Mouse (Mus musculus) right cerebral cortex, postnatal 25 days (tissue): ENCODE results near the gene Pla2g5.
"Not testable (repeated sequence)": the region's sequence is repeated elsewhere in the genome, so short reads cannot be mapped to it uniquely, and the experiment has no call there.

Experiments used
- DNase-seq: peaks from one replicate; pipeline ENCODE4 v3.0.0; 2022

Pla2g5 gene

DNA sequence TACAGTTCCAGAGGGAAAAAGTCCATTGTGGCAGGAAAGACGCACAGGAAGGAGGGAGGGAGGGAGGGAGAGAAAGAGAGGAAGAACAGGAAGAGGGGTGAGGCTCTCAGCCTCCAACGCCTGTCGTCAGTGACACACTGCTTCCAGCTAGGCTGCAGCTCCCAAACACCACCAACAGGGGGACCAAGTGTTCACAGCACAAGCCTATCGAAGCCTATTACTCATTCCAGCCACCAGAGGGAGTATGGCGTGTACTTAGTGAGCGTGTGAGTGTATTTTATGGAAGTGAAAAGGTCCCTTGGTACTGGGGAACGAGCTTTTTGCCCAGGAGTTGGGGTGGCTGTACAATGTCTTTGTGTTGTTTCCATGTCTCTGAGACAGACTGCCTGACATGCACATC lies 6.8 kb downstream of the Pla2g5 start:
- no peak for DNase-seq

- DNase-seq: no peak
Observed at GRCm38 (mm10) chr4:138855092-138855632, 8.1 kb downstream of the Pla2g5 start.

- DNase-seq: no peak
Observed at GRCm38 (mm10) chr4:138852961-138853360, 10.3 kb downstream of the Pla2g5 start.

- peak; percentile 82 for DNase-seq
Observed at GRCm38 (mm10) chr4:138851463-138851862, 11.8 kb downstream of the Pla2g5 start.

DNA sequence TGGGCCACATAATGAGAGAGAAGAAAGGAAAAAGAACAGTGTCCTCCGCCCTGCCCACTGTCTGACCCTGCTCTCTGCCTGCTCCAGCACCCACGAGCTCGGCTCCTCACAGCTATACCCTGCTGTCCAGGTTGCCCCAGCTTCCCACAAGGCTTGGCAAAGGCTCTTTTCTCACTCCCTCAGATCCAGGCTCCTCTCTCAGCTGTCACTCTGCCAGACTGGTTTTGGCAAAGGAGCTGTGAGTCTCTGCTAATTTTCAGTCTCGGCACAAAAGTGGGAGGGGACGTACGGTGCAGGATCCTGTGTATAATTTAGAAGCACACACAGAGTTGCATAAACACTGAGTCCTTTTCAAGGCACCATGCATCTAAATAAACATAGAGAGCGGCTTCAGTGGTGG lies 21.9 kb downstream of the Pla2g5 start:
- DNase-seq: peak; percentile 86

DNA sequence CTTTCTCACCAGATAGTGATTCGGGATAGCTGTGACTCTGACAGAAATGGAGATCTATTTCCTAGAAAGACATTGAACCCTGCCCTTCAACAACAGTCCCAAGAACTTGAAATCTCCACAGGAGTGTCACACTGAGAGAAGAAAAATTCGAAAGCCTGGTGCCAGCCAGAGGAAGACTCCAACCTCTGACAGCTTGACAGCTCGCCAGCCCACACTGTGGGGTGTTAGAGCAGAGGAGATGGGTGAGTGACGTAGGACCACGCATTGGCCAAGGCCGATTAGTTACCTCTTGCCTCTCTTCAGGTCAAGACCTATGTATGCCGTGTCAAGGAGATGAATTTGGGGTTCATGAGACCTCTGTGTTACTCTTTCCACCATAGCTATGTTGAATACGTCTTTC lies 22.6 kb downstream of the Pla2g5 start:
- no peak for DNase-seq

GRCm38 (mm10) chr4:138839806-138840205 lies 23.5 kb downstream of the Pla2g5 start:
- DNase-seq: no peak

DNA sequence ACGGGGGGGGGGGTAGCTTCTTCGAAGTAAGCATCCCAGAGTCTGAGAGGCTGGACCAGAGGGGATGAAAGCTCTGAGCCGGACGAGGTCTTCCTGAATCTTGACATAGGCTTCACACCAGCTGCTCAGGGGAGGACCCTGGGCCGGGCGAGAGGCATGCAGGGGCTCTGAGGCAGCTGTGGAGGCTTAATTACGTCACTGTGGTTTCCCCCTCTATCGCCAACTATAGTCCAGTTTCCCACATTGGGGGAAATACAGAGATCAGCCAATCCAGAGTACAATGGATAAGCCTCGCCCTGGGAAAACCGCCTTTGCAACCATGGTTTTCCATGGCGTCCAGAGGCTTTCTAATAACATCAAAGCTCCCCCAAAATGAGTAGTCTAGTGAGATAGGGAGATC lies 36.1 kb downstream of the Pla2g5 start:
- no peak for DNase-seq

DNA sequence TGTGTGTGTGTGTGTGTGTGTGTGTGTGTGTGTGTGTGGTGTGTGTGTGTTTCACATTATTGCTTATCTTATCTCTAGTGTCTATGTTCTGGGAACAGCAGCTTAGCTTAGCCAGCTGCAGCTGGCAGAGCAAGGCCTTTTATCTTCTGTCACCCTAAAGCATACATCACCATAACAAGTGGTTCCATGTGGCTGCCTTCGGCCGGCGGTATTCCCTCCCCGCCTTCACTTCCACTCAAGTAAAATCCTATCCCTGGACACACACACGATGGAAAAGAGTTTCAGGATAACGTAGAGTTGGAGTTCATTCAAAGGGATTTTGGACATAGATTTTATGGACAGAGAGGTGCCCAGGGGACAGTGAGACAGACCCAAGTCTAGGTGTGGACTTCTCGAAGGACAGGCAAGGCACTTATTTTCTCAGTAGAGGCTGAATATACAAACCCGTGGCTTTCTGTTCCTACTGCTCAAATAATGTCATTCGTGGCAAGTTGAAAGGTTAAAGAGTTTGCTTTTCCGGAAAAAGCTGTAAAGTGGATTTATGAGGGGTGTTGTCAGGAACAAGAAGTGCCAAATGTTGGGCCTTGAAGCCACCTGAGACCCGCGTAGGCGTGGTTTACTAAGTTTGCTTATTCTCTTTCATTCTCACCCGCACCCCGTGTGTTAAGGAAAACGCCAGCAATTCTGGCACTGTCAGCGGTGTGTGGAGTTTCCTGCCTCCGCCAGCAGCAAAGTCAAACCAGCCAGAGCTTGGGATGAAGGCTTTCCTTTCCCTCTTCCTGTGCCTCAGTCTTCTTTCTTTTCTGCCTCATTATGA lies 37.3 kb downstream of the Pla2g5 start:
- DNase-seq: no peak

- no peak for DNase-seq
Observed at GRCm38 (mm10) chr4:138824660-138825059, 38.6 kb downstream of the Pla2g5 start.

DNA sequence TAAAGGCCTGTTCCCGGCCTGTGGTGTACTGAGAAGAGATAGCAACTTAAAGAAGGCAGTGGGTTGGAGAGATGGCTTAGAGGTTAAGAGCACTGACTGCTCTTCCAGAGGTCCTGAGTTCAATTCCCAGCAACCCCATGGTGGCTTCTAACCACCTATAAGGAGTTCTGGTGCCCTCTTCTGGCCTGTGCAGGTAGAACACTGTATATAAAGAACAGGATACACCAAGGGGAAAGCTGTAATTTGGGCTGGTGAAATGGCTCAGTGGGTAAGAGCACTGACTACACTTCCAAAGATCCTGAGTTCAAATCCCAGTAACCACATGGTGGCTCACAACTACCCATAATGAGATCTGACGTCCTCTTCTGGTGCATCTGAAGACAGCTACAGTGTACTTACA lies 39.1 kb downstream of the Pla2g5 start:
- DNase-seq: not testable (repeated sequence)

GRCm38 (mm10) chr4:138821036-138821435 lies 42.2 kb downstream of the Pla2g5 start:
- no peak for DNase-seq

DNA sequence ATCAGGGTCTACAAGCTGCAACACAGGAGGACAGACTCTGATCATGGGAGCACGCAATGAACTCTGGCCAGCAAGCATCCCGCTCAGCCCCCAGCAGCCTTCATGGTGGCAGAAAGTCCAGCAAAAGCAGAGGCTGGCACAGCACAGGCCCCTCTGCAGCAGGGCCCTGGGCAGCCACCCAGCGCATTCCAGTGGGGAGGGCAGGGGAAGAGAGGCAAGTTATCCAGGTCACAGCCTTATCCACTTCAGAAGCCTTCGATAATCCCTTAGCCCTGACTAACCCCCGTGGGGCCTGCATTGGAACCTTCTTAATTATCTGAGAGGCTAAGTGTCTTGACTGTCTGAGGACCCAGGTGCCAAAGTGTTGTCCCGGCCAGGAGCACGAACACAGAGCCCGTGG lies 44.2 kb downstream of the Pla2g5 start:
- DNase-seq: no peak

DNA sequence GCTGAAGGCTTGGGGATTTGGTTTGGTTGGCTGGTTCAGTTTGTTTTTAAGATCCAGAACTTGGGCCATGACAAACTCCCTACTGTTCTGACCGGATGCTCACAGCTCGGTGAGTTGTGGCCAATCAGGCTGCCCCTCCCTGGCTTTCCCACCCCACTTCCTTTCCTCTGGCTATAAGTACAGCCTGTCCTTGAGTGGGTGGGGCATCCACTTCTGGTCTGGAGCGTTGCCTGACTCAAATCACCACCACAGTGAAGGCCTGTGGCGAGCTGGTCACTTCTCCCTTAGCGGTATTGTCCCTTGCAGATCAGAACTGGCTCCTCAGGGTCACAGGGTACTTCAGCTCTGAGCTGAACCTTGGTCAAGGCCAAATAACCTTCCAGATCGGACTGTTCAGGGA lies 45.5 kb downstream of the Pla2g5 start:
- DNase-seq: no peak

DNA sequence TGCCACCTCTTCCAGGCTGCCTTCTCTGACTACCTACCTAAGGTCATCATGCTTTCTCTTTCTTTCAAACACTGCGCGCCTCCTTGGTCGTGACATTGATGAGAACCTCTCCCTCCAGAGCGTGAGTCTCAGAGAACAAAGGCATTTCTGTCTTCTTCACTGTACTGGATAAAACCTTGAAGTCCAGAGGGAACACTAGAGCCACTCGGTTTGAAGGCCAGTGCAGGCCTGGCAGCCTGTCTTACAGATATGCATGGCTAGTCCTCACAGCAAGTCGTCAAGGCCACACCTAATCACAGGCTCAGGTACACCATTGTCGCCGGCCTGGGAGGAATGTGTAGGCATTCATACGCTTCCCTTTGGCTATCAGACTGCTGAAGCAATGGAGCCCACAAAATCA lies 47.1 kb downstream of the Pla2g5 start:
- no peak for DNase-seq

DNA sequence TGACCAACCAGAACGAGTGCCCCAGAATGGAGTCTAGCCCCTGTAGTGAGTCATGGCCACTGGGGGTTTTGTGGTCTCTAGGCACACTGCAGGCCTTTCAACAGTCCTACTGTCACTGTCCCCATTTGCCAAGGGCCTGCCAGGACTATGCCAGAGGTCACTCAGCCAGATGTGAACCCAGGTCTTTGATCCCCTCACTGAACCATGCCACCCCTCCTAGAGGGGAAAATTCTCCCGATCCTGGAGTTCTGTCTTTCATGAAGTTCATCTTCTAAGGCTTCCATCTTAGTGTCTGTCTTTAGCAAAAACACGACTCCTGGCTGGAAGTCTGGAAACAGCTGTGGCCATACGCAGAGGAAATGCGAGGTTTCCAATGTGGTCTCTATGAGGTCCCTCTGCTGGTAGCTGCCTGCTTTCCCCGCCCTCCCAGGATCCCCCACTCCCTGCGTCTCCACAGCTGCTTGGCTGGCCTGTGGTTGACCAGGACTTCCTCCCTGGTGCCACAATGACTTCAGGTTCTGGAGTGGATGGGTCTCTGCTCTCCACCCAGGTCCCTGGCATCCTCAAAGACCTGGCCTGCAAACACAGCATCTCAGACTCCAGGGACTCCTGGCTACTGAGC lies 56.3 kb downstream of the Pla2g5 start:
- no peak for DNase-seq

DNA sequence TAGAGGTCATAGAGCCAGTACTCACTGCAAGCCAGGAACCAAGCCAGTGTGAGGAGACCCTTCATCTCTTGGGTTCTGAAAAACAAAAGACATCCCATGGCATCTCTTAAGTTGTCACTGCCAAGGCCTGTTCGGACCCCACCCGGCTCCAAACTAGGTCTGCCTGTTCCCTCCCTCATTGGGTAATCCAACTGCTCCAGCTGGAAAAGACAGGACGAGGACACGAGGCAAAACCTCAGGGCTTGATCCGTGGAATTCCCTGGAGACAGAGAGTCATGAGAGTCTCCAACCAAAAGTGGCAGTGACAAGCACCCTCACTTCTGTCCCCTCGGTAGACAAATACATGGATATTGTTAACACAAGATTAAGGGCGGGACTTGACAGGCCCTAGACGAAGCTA lies 57.1 kb downstream of the Pla2g5 start:
- no peak for DNase-seq

DNA sequence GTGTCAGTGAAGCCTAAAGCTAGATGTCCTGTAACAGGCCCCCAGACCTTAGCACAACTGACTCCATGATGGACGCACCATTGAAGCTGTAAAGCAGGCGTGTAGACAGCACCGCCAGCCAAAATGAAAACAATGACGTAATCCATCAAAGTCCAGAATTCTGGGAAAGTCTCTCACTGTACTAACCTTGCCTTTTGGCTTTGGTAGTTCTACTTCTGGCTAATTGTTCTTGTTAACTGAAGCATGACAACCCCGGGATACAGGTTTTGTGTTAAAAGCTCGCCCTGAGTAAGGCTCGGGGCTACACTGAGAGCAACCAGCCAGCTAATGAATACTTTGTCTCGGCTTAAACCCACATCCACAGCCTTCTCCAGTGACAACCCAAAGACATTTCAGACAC lies 58.0 kb downstream of the Pla2g5 start:
- no peak for DNase-seq

DNA sequence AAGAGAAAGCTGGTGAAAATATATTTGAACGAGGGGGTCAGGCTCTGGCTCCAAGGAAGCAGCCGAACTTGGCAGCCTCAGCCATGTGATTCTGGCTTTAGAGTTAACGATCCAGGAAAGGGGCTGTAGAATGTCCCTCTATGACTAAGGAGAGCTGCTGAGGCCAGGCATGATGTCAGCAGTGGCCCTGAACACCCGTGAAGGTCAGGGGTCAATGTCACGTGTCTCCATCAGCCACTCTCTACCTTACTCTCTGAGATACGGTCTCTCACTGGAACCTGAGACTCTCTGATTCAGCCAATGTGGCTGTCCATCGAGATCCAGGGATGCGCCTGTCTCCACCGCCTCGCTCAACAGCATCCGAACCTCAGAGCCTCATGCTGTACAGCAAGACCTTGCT lies 60.4 kb downstream of the Pla2g5 start:
- DNase-seq: no peak

DNA sequence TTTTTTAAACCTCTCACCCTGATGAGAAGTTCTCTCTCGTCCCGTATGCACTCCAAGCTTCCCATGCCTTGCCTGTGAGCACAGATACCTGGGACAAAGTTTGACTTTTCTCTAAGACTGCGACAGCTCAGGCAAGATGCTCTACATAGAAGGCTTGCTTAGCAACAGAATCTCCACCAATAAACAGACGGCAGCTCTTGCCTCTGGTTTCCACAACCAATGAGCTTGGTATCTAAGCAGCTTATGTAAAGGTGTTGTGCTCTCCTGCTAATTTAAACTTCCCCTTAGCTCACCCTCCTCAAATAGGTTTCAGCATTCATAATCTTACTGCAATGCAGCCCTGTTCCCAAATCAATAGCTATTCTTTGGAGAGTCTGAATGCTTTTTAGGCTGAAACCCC lies 61.7 kb downstream of the Pla2g5 start:
- peak; percentile 54 for DNase-seq

- DNase-seq: no peak
Observed at GRCm38 (mm10) chr4:138800134-138800744, 63.0 kb downstream of the Pla2g5 start.

DNA sequence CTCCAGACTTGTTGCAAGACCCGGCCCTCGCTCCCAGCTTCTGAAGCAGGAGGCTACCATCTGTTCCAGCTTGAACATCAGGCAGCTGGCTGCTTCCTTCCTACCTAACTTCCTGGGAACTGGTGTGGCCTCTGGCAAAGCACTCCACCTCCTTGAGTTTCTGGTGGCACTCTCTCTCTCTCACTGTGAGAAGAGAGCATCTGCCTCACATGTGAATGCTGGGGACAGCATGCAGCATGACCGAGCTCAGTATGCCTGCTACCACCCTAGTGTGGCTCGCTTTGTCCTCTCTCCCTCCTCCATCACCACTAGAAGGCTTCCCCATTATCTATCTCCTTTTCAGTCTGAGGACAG lies 66.1 kb downstream of the Pla2g5 start:
- DNase-seq: no peak

GRCm38 (mm10) chr4:138796513-138797216 lies 66.6 kb downstream of the Pla2g5 start:
- no peak for DNase-seq
